Mouse (Mus musculus) brown adipose tissue, adult 24 weeks (tissue): ENCODE measurements around the gene Endod1. TPM values are rescaled to one million over a fixed set of nuclear protein-coding genes. Genes with fewer than 3 reads are reported as not detected.

Experiments
- H3K27ac ChIP-seq: fragments of 200-500 bp; replicated peaks from 2 replicates; pipeline ENCODE4 v1.5.1; 2012; ENCODE audit warnings: low read depth, mild to moderate bottlenecking, low read length
- H3K4me1 ChIP-seq: fragments of 200-500 bp; 2 replicates; pipeline ENCODE4 v1.6.1; 2012; ENCODE audit warnings: low read length, mixed read lengths; ENCODE audit not compliant: control insufficient read depth, insufficient read depth, insufficient read length
- H3K4me3 ChIP-seq: fragments of 200-500 bp; 2 replicates; pipeline ENCODE4 v1.5.1; 2012; ENCODE audit warnings: low read depth, mild to moderate bottlenecking, low read length, moderate library complexity; ENCODE audit not compliant: insufficient read depth
- polyA plus RNA-seq: library from polyadenylated mRNA; stranded (reverse); fragments of >200 nt; gene quantifications from 2 replicates; pipeline ENCODE4 v1.2.4, GENCODE M21; 2012; ENCODE audit not compliant: missing spikeins, insufficient read depth, insufficient read length

The Endod1 gene
- 2.8 and 3.6 TPM in 2 replicates for polyA plus RNA-seq

GRCm38 (mm10) chr9:14381353-14382055 is at the start of gene Endod1:
Gene Endod1 (minus strand): TSS chr9:14381507.
- Histone ChIP-seq H3K27ac (0 out of 2 replicates have a peak within 1 kb of the TSS, but pooled peaks have one; percentile 1), H3K4me1 (no peaks in the 10 kb centered on the region; the same call in 1 of the 2 replicates), H3K4me3 (peak within 1 kb of the TSS; percentile 92)

- no peak overlapping the region for H3K27ac ChIP-seq
- H3K4me3 ChIP-seq = no peak overlapping the region
Observed at GRCm38 (mm10) chr9:14409153-14409552, 27.8 kb upstream of the Endod1 start.

GRCm38 (mm10) chr9:14408044-14408443 is 26.7 kb upstream of the Endod1 start:
- no peaks in the 10 kb centered on the region for H3K4me1 ChIP-seq
- H3K4me3 ChIP-seq = no peak overlapping the region
- H3K27ac ChIP-seq = no peak overlapping the region

More at GRCm38 (mm10) chr9:14409153-14409552, 27.8 kb upstream of the Endod1 start:
- no peaks in the 10 kb centered on the region for H3K4me1 ChIP-seq

GRCm38 (mm10) chr9:14406056-14406455 is 24.7 kb upstream of the Endod1 start:
- Histone ChIP-seq H3K4me3 (no peak overlapping the region), H3K4me1 (no peaks in the 10 kb centered on the region), H3K27ac (no peak overlapping the region)

GRCm38 (mm10) chr9:14402099-14402498 is 20.8 kb upstream of the Endod1 start:
- H3K4me1 ChIP-seq = peaks cover 2% of the 10 kb centered on the region; the same call in 1 of the 2 replicates
- H3K4me3 ChIP-seq = no peak overlapping the region
- H3K27ac ChIP-seq = no peak overlapping the region

GRCm38 (mm10) chr9:14400392-14400791 is 19.1 kb upstream of the Endod1 start:
- no peak overlapping the region for H3K4me3 ChIP-seq
- H3K27ac ChIP-seq = no peak overlapping the region
- H3K4me1 ChIP-seq = peaks cover 2% of the 10 kb centered on the region; the same call in 1 of the 2 replicates

GRCm38 (mm10) chr9:14398946-14399345 is 17.6 kb upstream of the Endod1 start:
- H3K4me1 ChIP-seq = peaks cover 2% of the 10 kb centered on the region; the same call in 1 of the 2 replicates
- H3K4me3 ChIP-seq = no peak overlapping the region
- no peak overlapping the region for H3K27ac ChIP-seq

- no peak overlapping the region for H3K27ac ChIP-seq
- H3K4me3 ChIP-seq = no peak overlapping the region
- H3K4me1 ChIP-seq = peaks cover 2% of the 10 kb centered on the region; the same call in 1 of the 2 replicates
Observed at GRCm38 (mm10) chr9:14398084-14398483, 16.8 kb upstream of the Endod1 start.

GRCm38 (mm10) chr9:14397449-14397819 is 16.1 kb upstream of the Endod1 start:
- H3K4me1 ChIP-seq = peaks cover 2% of the 10 kb centered on the region; the same call in 1 of the 2 replicates
- no peak overlapping the region for H3K27ac ChIP-seq
- H3K4me3 ChIP-seq = no peak overlapping the region

GRCm38 (mm10) chr9:14396819-14397448 is 15.6 kb upstream of the Endod1 start:
- no peak overlapping the region for H3K4me3 ChIP-seq
- no peak overlapping the region for H3K27ac ChIP-seq
- peaks cover 2% of the 10 kb centered on the region; the same call in 1 of the 2 replicates for H3K4me1 ChIP-seq

GRCm38 (mm10) chr9:14396096-14396495 is 14.8 kb upstream of the Endod1 start:
- H3K27ac ChIP-seq = no peak overlapping the region
- no peak overlapping the region for H3K4me3 ChIP-seq
- H3K4me1 ChIP-seq = peaks cover 2% of the 10 kb centered on the region; the same call in 1 of the 2 replicates

GRCm38 (mm10) chr9:14394956-14395561 is 13.8 kb upstream of the Endod1 start:
- no peak overlapping the region for H3K4me3 ChIP-seq
- peaks cover 2% of the 10 kb centered on the region; the same call in 1 of the 2 replicates for H3K4me1 ChIP-seq
- H3K27ac ChIP-seq = no peak overlapping the region

GRCm38 (mm10) chr9:14391841-14392318 is 10.6 kb upstream of the Endod1 start:
- Histone ChIP-seq H3K4me3 (no peak overlapping the region), H3K4me1 (no peaks in the 10 kb centered on the region), H3K27ac (no peak overlapping the region)

GRCm38 (mm10) chr9:14391286-14391685 is 10.0 kb upstream of the Endod1 start:
- no peak overlapping the region for H3K27ac ChIP-seq
- no peaks in the 10 kb centered on the region for H3K4me1 ChIP-seq
- H3K4me3 ChIP-seq = no peak overlapping the region

- Histone ChIP-seq H3K4me1 (no peaks in the 10 kb centered on the region), H3K27ac (no peak overlapping the region), H3K4me3 (no peak overlapping the region)
Observed at GRCm38 (mm10) chr9:14390278-14390677, 9.0 kb upstream of the Endod1 start.
